Mouse (Mus musculus) cortical plate, adult 2 months (tissue): ENCODE data around the gene Sun1. TPM values are rescaled to one million over a fixed set of nuclear protein-coding genes. Genes with fewer than 3 reads are reported as not detected.
A peak's percentile ranks its signal among the peaks of the same experiment; 100 is the strongest.

Experiments used
- H3K27ac ChIP-seq: fragments of 200-500 bp; 2 replicates; pipeline ENCODE4 v1.5.1; 2012; ENCODE audit warnings: low read length, control low read depth, inconsistent platforms; ENCODE audit not compliant: insufficient read depth
- H3K4me1 ChIP-seq: fragments of 200-500 bp; 2 replicates; pipeline ENCODE4 v1.6.1; 2011; ENCODE audit warnings: low read length; ENCODE audit not compliant: control insufficient read depth, insufficient read depth
- H3K4me3 ChIP-seq: fragments of 200-500 bp; 2 replicates; pipeline ENCODE4 v1.5.1; 2011; ENCODE audit warnings: mild to moderate bottlenecking, low read length, control low read depth; ENCODE audit not compliant: insufficient read depth
- CTCF ChIP-seq: fragments of 200-500 bp; IDR thresholded peaks from 2 replicates; pipeline ENCODE4 v1.5.1; 2011; ENCODE audit warnings: mild to moderate bottlenecking, control low read depth, low read length; ENCODE audit not compliant: insufficient read depth; ENCODE audit errors: extremely low read depth
- POLR2A ChIP-seq: fragments of 200-500 bp; IDR thresholded peaks from 2 replicates; pipeline ENCODE4 v1.6.1; 2011; ENCODE audit warnings: mild to moderate bottlenecking, low read length, control low read depth; ENCODE audit not compliant: insufficient read depth; ENCODE audit errors: extremely low read depth
- polyA plus RNA-seq: library from polyadenylated mRNA; depleted of rRNA; stranded (reverse); fragments of >200 nt; gene quantifications from 2 replicates; pipeline ENCODE4 v1.2.3, GENCODE M21; 2012

Sun1 gene
- polyA plus RNA-seq, 1 experiment: 115 TPM

- TF ChIP-seq CTCF: peak; percentile 97
- TF ChIP-seq POLR2A: no peak
- Histone ChIP-seq H3K4me1 (no peaks in the 10 kb centered on the region), H3K4me3 (no peak overlapping the region), H3K27ac (no peak overlapping the region)
Measured at GRCm38 (mm10) chr5:139178895-139179631, 21.4 kb upstream of the Sun1 start.

GRCm38 (mm10) chr5:139183131-139183530 lies 17.3 kb upstream of the Sun1 start:
- no peak for TF ChIP-seq CTCF
- TF ChIP-seq POLR2A: no peak
- Histone ChIP-seq H3K4me1 (0 out of 2 replicates have a peak, but pooled peaks cover 4% of the 10 kb centered on the region), H3K4me3 (no peak overlapping the region), H3K27ac (no peak overlapping the region)

- TF ChIP-seq CTCF: no peak
- TF ChIP-seq POLR2A: no peak
- H3K4me1 ChIP-seq: 0 out of 2 replicates have a peak, but pooled peaks cover 4% of the 10 kb centered on the region
- H3K27ac ChIP-seq: no peak overlapping the region
- H3K4me3 ChIP-seq: no peak overlapping the region
Measured at GRCm38 (mm10) chr5:139183601-139184000, 16.8 kb upstream of the Sun1 start.

- no peak for TF ChIP-seq POLR2A
- TF ChIP-seq CTCF: no peak
- 0 out of 2 replicates have a peak overlapping the region, but pooled peaks have one; percentile 12 for H3K27ac ChIP-seq
- no peak overlapping the region for H3K4me3 ChIP-seq
- H3K4me1 ChIP-seq: 0 out of 2 replicates have a peak, but pooled peaks cover 4% of the 10 kb centered on the region
Measured at GRCm38 (mm10) chr5:139184897-139185296, 15.5 kb upstream of the Sun1 start.

GRCm38 (mm10) chr5:139189726-139190125 lies 10.7 kb upstream of the Sun1 start:
- TF ChIP-seq POLR2A: no peak
- TF ChIP-seq CTCF: no peak
- Histone ChIP-seq H3K27ac (no peak overlapping the region), H3K4me3 (no peak overlapping the region), H3K4me1 (peaks cover 3% of the 10 kb centered on the region)

GRCm38 (mm10) chr5:139190958-139191357 lies 9.5 kb upstream of the Sun1 start:
- Histone ChIP-seq H3K4me3 (no peak overlapping the region), H3K4me1 (peaks cover 2% of the 10 kb centered on the region), H3K27ac (no peak overlapping the region)
- no peak for TF ChIP-seq CTCF
- TF ChIP-seq POLR2A: no peak

GRCm38 (mm10) chr5:139198779-139199178 lies 1.7 kb upstream of the Sun1 start:
- Histone ChIP-seq H3K27ac (no peak overlapping the region), H3K4me3 (no peak overlapping the region), H3K4me1 (peaks cover 11% of the 10 kb centered on the region)
- no peak for TF ChIP-seq CTCF
- no peak for TF ChIP-seq POLR2A

- Histone ChIP-seq H3K4me1 (peaks cover 11% of the 10 kb centered on the region), H3K27ac (peak overlapping the region; percentile 91), H3K4me3 (peak overlapping the region; percentile 63)
- TF ChIP-seq CTCF: no peak
- TF ChIP-seq POLR2A: no peak
Measured at GRCm38 (mm10) chr5:139199636-139199994, 822 bp upstream of the Sun1 start.

GRCm38 (mm10) chr5:139200770-139201569 lies 533 bp downstream of the Sun1 start:
- Histone ChIP-seq H3K4me3 (peak overlapping the region; percentile 63), H3K4me1 (peaks cover 17% of the 10 kb centered on the region), H3K27ac (peak overlapping the region; percentile 90)
- TF ChIP-seq CTCF (no peak), POLR2A (no peak)

GRCm38 (mm10) chr5:139202127-139202526 lies 1.7 kb downstream of the Sun1 start:
- peak overlapping the region; percentile 63 for H3K4me3 ChIP-seq
- H3K4me1 ChIP-seq: peaks cover 17% of the 10 kb centered on the region
- H3K27ac ChIP-seq: no peak overlapping the region
- TF ChIP-seq CTCF (no peak), POLR2A (no peak)

GRCm38 (mm10) chr5:139203312-139203711 lies 2.9 kb downstream of the Sun1 start:
- TF ChIP-seq CTCF: no peak
- no peak for TF ChIP-seq POLR2A
- no peak overlapping the region for H3K27ac ChIP-seq
- no peak overlapping the region for H3K4me3 ChIP-seq
- H3K4me1 ChIP-seq: peaks cover 17% of the 10 kb centered on the region
